Mouse (Mus musculus): ENCODE data around the gene Neurl3. TPM values are rescaled to one million over a fixed set of nuclear protein-coding genes. Genes with fewer than 3 reads are reported as not detected.

The Neurl3 gene
- polyA plus RNA-seq, 1 experiment from 2014 or later, result 0.41 TPM

- H3K4me1 ChIP-seq (replicated peaks; ENCODE audit: control insufficient read depth, insufficient read depth, low read length), result peaks cover 7% of the 10 kb centered on the region
- ATAC-seq, result no peak
Measured at GRCm38 (mm10) chr1:36299676-36300075, 25.2 kb upstream of the Neurl3 start.

GRCm38 (mm10) chr1:36299126-36299525 is 24.6 kb upstream of the Neurl3 start:
- WGBS, result 22% methylated on average over 13 of the region's 13 CpGs
- ATAC-seq, result no peak
- no peaks in the 10 kb centered on the region for H3K36me3 ChIP-seq (ENCODE audit: control insufficient read depth, insufficient read depth)
- no peak overlapping the region for H3K4me3 ChIP-seq (replicated peaks; ENCODE audit: low read length)
- H3K4me2 ChIP-seq (ENCODE audit: low read length), result no peak overlapping the region
- no peak overlapping the region for H3K9ac ChIP-seq (replicated peaks; ENCODE audit: low read depth, low read length)
- H3K9me3 ChIP-seq (ENCODE audit: control insufficient read depth, low read length), result no peaks in the 10 kb centered on the region
- peaks cover 3% of the 10 kb centered on the region for H3K27me3 ChIP-seq (replicated peaks; ENCODE audit: control insufficient read depth, insufficient read depth, low read length)
- H3K27ac ChIP-seq (ENCODE audit: low read length), result no peak overlapping the region
- peaks cover 7% of the 10 kb centered on the region for H3K4me1 ChIP-seq (replicated peaks; ENCODE audit: control insufficient read depth, insufficient read depth, low read length)

More at GRCm38 (mm10) chr1:36299676-36300075, 25.2 kb upstream of the Neurl3 start:
- Histone ChIP-seq H3K9me3 (ENCODE audit: control insufficient read depth, low read length) (no peaks in the 10 kb centered on the region), H3K27me3 (replicated peaks; ENCODE audit: control insufficient read depth, insufficient read depth, low read length) (peaks cover 3% of the 10 kb centered on the region), H3K9ac (replicated peaks; ENCODE audit: low read depth, low read length) (no peak overlapping the region), H3K36me3 (ENCODE audit: control insufficient read depth, insufficient read depth) (no peaks in the 10 kb centered on the region), H3K4me3 (replicated peaks; ENCODE audit: low read length) (no peak overlapping the region), H3K4me2 (ENCODE audit: low read length) (no peak overlapping the region), H3K27ac (ENCODE audit: low read length) (no peak overlapping the region)
- WGBS, result 80% methylated on average over 2 of the region's 2 CpGs

- Histone ChIP-seq H3K4me3 (replicated peaks; ENCODE audit: low read length) (no peak overlapping the region), H3K27ac (ENCODE audit: low read length) (no peak overlapping the region), H3K36me3 (ENCODE audit: control insufficient read depth, insufficient read depth) (no peaks in the 10 kb centered on the region), H3K4me1 (replicated peaks; ENCODE audit: control insufficient read depth, insufficient read depth, low read length) (peaks cover 5% of the 10 kb centered on the region), H3K4me2 (ENCODE audit: low read length) (no peak overlapping the region), H3K27me3 (replicated peaks; ENCODE audit: control insufficient read depth, insufficient read depth, low read length) (peaks cover 3% of the 10 kb centered on the region), H3K9ac (replicated peaks; ENCODE audit: low read depth, low read length) (no peak overlapping the region), H3K9me3 (ENCODE audit: control insufficient read depth, low read length) (no peaks in the 10 kb centered on the region)
- WGBS, result 82% methylated on average over 4 of the region's 4 CpGs
- ATAC-seq, result no peak
Measured at GRCm38 (mm10) chr1:36298107-36298506, 23.6 kb upstream of the Neurl3 start.

- peaks cover 3% of the 10 kb centered on the region; the same call in 1 of the 2 replicates for H3K27me3 ChIP-seq (replicated peaks; ENCODE audit: control insufficient read depth, insufficient read depth, low read length)
- no peak overlapping the region for H3K4me2 ChIP-seq (ENCODE audit: low read length)
- H3K36me3 ChIP-seq (ENCODE audit: control insufficient read depth, insufficient read depth), result no peaks in the 10 kb centered on the region
- H3K4me1 ChIP-seq (replicated peaks; ENCODE audit: control insufficient read depth, insufficient read depth, low read length), result no peaks in the 10 kb centered on the region
- no peak overlapping the region for H3K4me3 ChIP-seq (replicated peaks; ENCODE audit: low read length)
- ATAC-seq, result peak; percentile 63
- H3K9ac ChIP-seq (replicated peaks; ENCODE audit: low read depth, low read length), result no peak overlapping the region
- no peaks in the 10 kb centered on the region for H3K9me3 ChIP-seq (ENCODE audit: control insufficient read depth, low read length)
- WGBS, result 72% methylated on average over 9 of the region's 9 CpGs
- H3K27ac ChIP-seq (ENCODE audit: low read length), result no peak overlapping the region
Measured at GRCm38 (mm10) chr1:36296466-36297149, 22.1 kb upstream of the Neurl3 start.

- Histone ChIP-seq H3K4me1 (replicated peaks; ENCODE audit: control insufficient read depth, insufficient read depth, low read length) (no peaks in the 10 kb centered on the region), H3K4me3 (replicated peaks; ENCODE audit: low read length) (no peak overlapping the region), H3K4me2 (ENCODE audit: low read length) (no peak overlapping the region), H3K27ac (ENCODE audit: low read length) (no peak overlapping the region), H3K9ac (replicated peaks; ENCODE audit: low read depth, low read length) (no peak overlapping the region), H3K9me3 (ENCODE audit: control insufficient read depth, low read length) (no peaks in the 10 kb centered on the region), H3K27me3 (replicated peaks; ENCODE audit: control insufficient read depth, insufficient read depth, low read length) (peaks cover under 1% of the 10 kb centered on the region; the same call in 1 of the 2 replicates), H3K36me3 (ENCODE audit: control insufficient read depth, insufficient read depth) (no peaks in the 10 kb centered on the region)
- WGBS, result 80% methylated on average over 3 of the region's 3 CpGs
- ATAC-seq, result no peak
Measured at GRCm38 (mm10) chr1:36294402-36294801, 19.9 kb upstream of the Neurl3 start.

GRCm38 (mm10) chr1:36293470-36293869 is 19.0 kb upstream of the Neurl3 start:
- no peaks in the 10 kb centered on the region for H3K4me1 ChIP-seq (replicated peaks; ENCODE audit: control insufficient read depth, insufficient read depth, low read length)
- H3K27ac ChIP-seq (ENCODE audit: low read length), result no peak overlapping the region
- H3K9ac ChIP-seq (replicated peaks; ENCODE audit: low read depth, low read length), result no peak overlapping the region
- H3K9me3 ChIP-seq (ENCODE audit: control insufficient read depth, low read length), result no peaks in the 10 kb centered on the region
- ATAC-seq, result no peak
- H3K27me3 ChIP-seq (replicated peaks; ENCODE audit: control insufficient read depth, insufficient read depth, low read length), result no peaks in the 10 kb centered on the region
- H3K36me3 ChIP-seq (ENCODE audit: control insufficient read depth, insufficient read depth), result no peaks in the 10 kb centered on the region
- H3K4me2 ChIP-seq (ENCODE audit: low read length), result no peak overlapping the region
- H3K4me3 ChIP-seq (replicated peaks; ENCODE audit: low read length), result no peak overlapping the region
- 89% methylated on average over 8 of the region's 8 CpGs for WGBS

- Histone ChIP-seq H3K27ac (ENCODE audit: low read length) (no peak overlapping the region), H3K4me3 (replicated peaks; ENCODE audit: low read length) (no peak overlapping the region), H3K9ac (replicated peaks; ENCODE audit: low read depth, low read length) (no peak overlapping the region), H3K9me3 (ENCODE audit: control insufficient read depth, low read length) (no peaks in the 10 kb centered on the region), H3K27me3 (replicated peaks; ENCODE audit: control insufficient read depth, insufficient read depth, low read length) (no peaks in the 10 kb centered on the region), H3K4me2 (ENCODE audit: low read length) (no peak overlapping the region), H3K36me3 (ENCODE audit: control insufficient read depth, insufficient read depth) (no peaks in the 10 kb centered on the region), H3K4me1 (replicated peaks; ENCODE audit: control insufficient read depth, insufficient read depth, low read length) (no peaks in the 10 kb centered on the region)
- 91% methylated on average over 6 of the region's 6 CpGs for WGBS
- no peak for ATAC-seq
Measured at GRCm38 (mm10) chr1:36281849-36282248, 7.4 kb upstream of the Neurl3 start.

GRCm38 (mm10) chr1:36280938-36281337 is 6.5 kb upstream of the Neurl3 start:
- no peaks in the 10 kb centered on the region for H3K9me3 ChIP-seq (ENCODE audit: control insufficient read depth, low read length)

GRCm38 (mm10) chr1:36279202-36279601 is 4.7 kb upstream of the Neurl3 start:
- 21% methylated on average over 3 of the region's 3 CpGs for WGBS
- no peak for ATAC-seq
- Histone ChIP-seq H3K9me3 (ENCODE audit: control insufficient read depth, low read length) (no peaks in the 10 kb centered on the region), H3K4me1 (replicated peaks; ENCODE audit: control insufficient read depth, insufficient read depth, low read length) (no peaks in the 10 kb centered on the region), H3K4me3 (replicated peaks; ENCODE audit: low read length) (no peak overlapping the region), H3K9ac (replicated peaks; ENCODE audit: low read depth, low read length) (no peak overlapping the region), H3K36me3 (ENCODE audit: control insufficient read depth, insufficient read depth) (no peaks in the 10 kb centered on the region), H3K4me2 (ENCODE audit: low read length) (no peak overlapping the region), H3K27ac (ENCODE audit: low read length) (no peak overlapping the region), H3K27me3 (replicated peaks; ENCODE audit: control insufficient read depth, insufficient read depth, low read length) (no peaks in the 10 kb centered on the region)

More at GRCm38 (mm10) chr1:36280938-36281337, 6.5 kb upstream of the Neurl3 start:
- Histone ChIP-seq H3K4me3 (replicated peaks; ENCODE audit: low read length) (no peak overlapping the region), H3K9ac (replicated peaks; ENCODE audit: low read depth, low read length) (no peak overlapping the region), H3K4me2 (ENCODE audit: low read length) (no peak overlapping the region), H3K4me1 (replicated peaks; ENCODE audit: control insufficient read depth, insufficient read depth, low read length) (no peaks in the 10 kb centered on the region), H3K27me3 (replicated peaks; ENCODE audit: control insufficient read depth, insufficient read depth, low read length) (no peaks in the 10 kb centered on the region), H3K36me3 (ENCODE audit: control insufficient read depth, insufficient read depth) (no peaks in the 10 kb centered on the region), H3K27ac (ENCODE audit: low read length) (no peak overlapping the region)
- ATAC-seq, result no peak
- 79% methylated on average over 3 of the region's 3 CpGs for WGBS

Data from forebrain, embryonic 16.5 days (tissue).